Mouse (Mus musculus): ENCODE results near the gene Akirin2. TPM values are rescaled to one million over a fixed set of nuclear protein-coding genes. Genes with fewer than 3 reads are reported as not detected.
"Not testable (repeated sequence)": the region's sequence is repeated elsewhere in the genome, so short reads cannot be mapped to it uniquely, and the experiment has no call there.

Gene Akirin2
- 10 to 100 TPM; 56.7 to 62.5 TPM for total RNA-seq (2021)
- long read RNA-seq, experiment 1, transcript Akirin2-201 (5 exons, 1,397 nt), result major isoform, 41 of 44 reads
- long read RNA-seq, experiment 1, partial matches to known transcripts, result 0 of 44 reads
- long read RNA-seq, experiment 1, other reads (novel, unspliced or antisense), result 3 of 44 reads
- long read RNA-seq, experiment 2, transcript Akirin2-201 (5 exons, 1,397 nt), result major isoform, 20 of 28 reads
- long read RNA-seq, experiment 2, partial matches to known transcripts, result 1 of 28 reads
- long read RNA-seq, experiment 2, other reads (novel, unspliced or antisense), result 6 of 28 reads

- DNase-seq, result no peak
These were observed at the start of gene Akirin2 for GRCm38 (mm10) chr4:34550748-34551097. Akirin2 (plus strand) TSS chr4:34550937.

- DNase-seq, result no peak
These were observed 40.4 kb upstream of the Akirin2 start for GRCm38 (mm10) chr4:34510305-34510704.

GRCm38 (mm10) chr4:34522846-34523245, 27.9 kb upstream of the Akirin2 start:
- DNase-seq, result peak; percentile 36 to 43

- DNase-seq, result no peak
These were observed 27.2 kb upstream of the Akirin2 start for GRCm38 (mm10) chr4:34523586-34523985.

GRCm38 (mm10) chr4:34526771-34527170, 24.0 kb upstream of the Akirin2 start:
- DNase-seq, result peak in 1 of 2 experiments; percentile 3

- no peak for DNase-seq
These were observed 22.2 kb upstream of the Akirin2 start for GRCm38 (mm10) chr4:34528430-34529100.

GRCm38 (mm10) chr4:34529379-34529778, 21.4 kb upstream of the Akirin2 start:
- no peak for DNase-seq

GRCm38 (mm10) chr4:34529941-34530340, 20.8 kb upstream of the Akirin2 start:
- no peak for DNase-seq

- peak; percentile 98 to 99 for DNase-seq
These were observed 573 bp upstream of the Akirin2 start for GRCm38 (mm10) chr4:34549981-34550747.

- DNase-seq, result peak; percentile 67 to 70
These were observed 517 bp downstream of the Akirin2 start for GRCm38 (mm10) chr4:34551098-34551809.

- DNase-seq, result no peak
These were observed 1.2 kb downstream of the Akirin2 start for GRCm38 (mm10) chr4:34551966-34552365.

GRCm38 (mm10) chr4:34554596-34554995, 3.9 kb downstream of the Akirin2 start:
- DNase-seq, result no peak

GRCm38 (mm10) chr4:34555604-34556003, 4.9 kb downstream of the Akirin2 start:
- peak; percentile 43 to 47 for DNase-seq

GRCm38 (mm10) chr4:34556183-34556582, 5.4 kb downstream of the Akirin2 start:
- DNase-seq, result no peak

- DNase-seq, result peak in 1 of 2 experiments; percentile 15
These were observed 10.2 kb downstream of the Akirin2 start for GRCm38 (mm10) chr4:34560971-34561370.

GRCm38 (mm10) chr4:34566226-34566625, 15.5 kb downstream of the Akirin2 start:
- DNase-seq, result no peak

GRCm38 (mm10) chr4:34572876-34573275, 22.1 kb downstream of the Akirin2 start:
- DNase-seq, result no peak

- no peak for DNase-seq
These were observed 26.3 kb downstream of the Akirin2 start for GRCm38 (mm10) chr4:34577028-34577427.

- DNase-seq, result no peak
These were observed 28.5 kb downstream of the Akirin2 start for GRCm38 (mm10) chr4:34579215-34579614.

GRCm38 (mm10) chr4:34581489-34581888, 30.8 kb downstream of the Akirin2 start:
- not testable (repeated sequence) for DNase-seq

GRCm38 (mm10) chr4:34581990-34582389, 31.3 kb downstream of the Akirin2 start:
- no peak for DNase-seq

- no peak for DNase-seq
These were observed 31.7 kb downstream of the Akirin2 start for GRCm38 (mm10) chr4:34582476-34582875.
